Mouse (Mus musculus) C2C12 (cell line): ENCODE measurements around the gene Coro1c. TPM values are rescaled to one million over a fixed set of nuclear protein-coding genes. Genes with fewer than 3 reads are reported as not detected.

Experiments
- H3K27me3 ChIP-seq: one replicate; pipeline ENCODE4 v1.6.1; 2011; ENCODE audit not compliant: control insufficient read depth, insufficient read depth, insufficient read length
- H3K36me3 ChIP-seq: one replicate; pipeline ENCODE4 v1.6.1; 2011; ENCODE audit not compliant: control insufficient read depth, insufficient read depth
- H3K4me3 ChIP-seq: one replicate; pipeline ENCODE4 v1.5.1; 2011; ENCODE audit warnings: mild to moderate bottlenecking, control low read depth; ENCODE audit not compliant: poor library complexity, insufficient read depth, severe bottlenecking
- H3K79me2 ChIP-seq: one replicate; pipeline ENCODE4 v1.6.1; 2011; ENCODE audit not compliant: control insufficient read depth, insufficient read depth
- H3K79me3 ChIP-seq: one replicate; pipeline ENCODE4 v1.6.1; 2011; ENCODE audit warnings: low read depth, control low read depth
- H3ac ChIP-seq: one replicate; pipeline ENCODE3; 2011; ENCODE audit warnings: low read depth; ENCODE audit not compliant: control insufficient read depth, insufficient read length
- CEBPB ChIP-seq: IDR thresholded peaks from one replicate; pipeline ENCODE4 v1.6.1; 2011; ENCODE audit warnings: low read depth, mild to moderate bottlenecking, control low read depth, moderate library complexity
- CTCF ChIP-seq: IDR thresholded peaks from one replicate; pipeline ENCODE4 v1.5.1; 2011; ENCODE audit not compliant: control insufficient read depth, insufficient read depth, insufficient read length
- FOSL1 ChIP-seq: IDR thresholded peaks from one replicate; pipeline ENCODE4 v1.8.0; 2011; ENCODE audit warnings: mild to moderate bottlenecking, low read length; ENCODE audit not compliant: poor library complexity, insufficient read depth, severe bottlenecking
- MAX ChIP-seq: IDR thresholded peaks from one replicate; pipeline ENCODE4 v1.6.1; 2011; ENCODE audit warnings: mild to moderate bottlenecking, control low read depth
- MYOD1 ChIP-seq: IDR thresholded peaks from one replicate; pipeline ENCODE4 v1.6.1; 2011; ENCODE audit warnings: low read depth; ENCODE audit not compliant: control insufficient read depth, insufficient read length
- MYOG ChIP-seq: IDR thresholded peaks from one replicate; pipeline ENCODE4 v1.6.1; 2011; ENCODE audit not compliant: control insufficient read depth, insufficient read length; ENCODE audit errors: extremely low read depth
- USF1 ChIP-seq: IDR thresholded peaks from one replicate; pipeline ENCODE4 v1.6.1; 2011; ENCODE audit warnings: low read depth, mild to moderate bottlenecking, control low read depth, moderate library complexity
- polyA plus RNA-seq: library from polyadenylated mRNA; unstranded; fragments of >200 nt; fragmentation: generic; extraction: Trizol; gene quantifications from one replicate; pipeline ENCODE4 v1.2.1, GENCODE M21; 2012; ENCODE audit warnings: missing spikeins

The Coro1c gene
- polyA plus RNA-seq, 1 experiment: 156 TPM

DNA sequence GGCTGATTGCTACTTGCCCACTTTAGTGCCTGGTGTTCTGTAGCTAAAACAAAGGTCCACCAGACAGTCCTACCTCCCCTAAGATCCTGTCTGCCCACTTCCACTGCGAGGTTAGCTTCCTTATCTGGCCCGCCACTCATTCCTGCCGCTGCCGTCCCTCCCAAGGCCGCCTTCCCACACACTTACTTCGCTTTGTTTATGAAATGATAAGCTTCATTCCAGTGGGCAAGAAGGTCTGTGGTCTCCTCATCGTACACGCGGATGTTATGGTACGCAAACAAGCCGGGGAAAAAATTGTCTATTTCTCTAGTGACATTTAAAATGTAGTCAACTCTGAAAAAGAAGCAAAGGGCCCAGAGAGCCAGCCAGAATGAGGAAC is 43.1 kb upstream of the Coro1c start:
- Histone ChIP-seq H3K4me3 (no peak overlapping the region), H3K27me3 (no peaks in the 10 kb centered on the region), H3ac (peak overlapping the region; percentile 39), H3K79me2 (no peaks in the 10 kb centered on the region), H3K36me3 (peaks cover 22% of the 10 kb centered on the region), H3K79me3 (no peaks in the 10 kb centered on the region)
- TF ChIP-seq MAX (no peak), CEBPB (no peak), MYOD1 (no peak), FOSL1 (no peak), CTCF (no peak), USF1 (no peak), MYOG (no peak)

DNA sequence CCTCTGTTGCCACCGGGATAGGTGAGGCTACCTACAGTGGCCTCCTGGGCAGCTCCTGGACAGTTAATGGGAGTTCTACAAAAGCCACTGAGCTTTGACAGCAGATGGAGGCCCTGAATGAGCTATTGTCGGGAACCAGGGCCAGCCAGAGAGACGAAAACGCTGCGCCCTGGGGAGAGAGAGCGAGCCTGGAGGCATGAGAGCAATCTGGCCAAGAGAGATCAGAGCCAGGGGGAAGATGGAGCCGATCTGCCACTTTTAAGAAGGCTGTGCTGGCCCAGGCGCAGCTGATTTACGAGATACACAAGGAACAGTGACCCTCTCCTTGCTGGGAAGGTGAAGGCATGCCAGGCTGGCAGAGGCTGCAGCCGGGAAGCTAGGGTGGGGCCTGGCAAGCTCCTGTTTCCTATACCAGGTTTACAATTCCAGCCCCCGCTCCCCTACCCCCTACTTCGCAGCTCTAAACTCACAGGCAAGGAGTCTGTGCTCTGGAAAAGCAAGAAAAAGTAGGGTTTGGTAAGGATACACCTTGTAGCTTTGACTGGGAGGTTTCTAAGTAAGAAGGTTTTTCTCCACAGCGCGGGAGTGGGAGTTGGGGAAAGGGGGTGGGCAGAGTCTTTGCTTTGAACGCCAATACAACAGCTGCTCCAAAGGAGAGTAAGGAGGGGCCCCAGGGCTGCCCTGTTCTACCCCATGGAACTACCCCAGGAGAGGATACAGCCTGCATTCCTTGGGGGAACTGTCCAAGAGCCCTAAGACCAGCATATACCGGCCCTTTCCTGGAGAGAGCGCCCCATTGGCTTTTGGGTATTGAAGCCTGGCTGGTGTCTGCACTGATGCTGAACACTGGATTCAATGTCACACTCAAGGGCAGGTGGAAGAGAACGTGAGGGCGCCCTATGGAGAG is 42.5 kb upstream of the Coro1c start:
- no peaks in the 10 kb centered on the region for H3K79me2 ChIP-seq
- TF ChIP-seq CEBPB (no peak), FOSL1 (no peak), USF1 (no peak), MAX (no peak), MYOG (no peak), CTCF (no peak), MYOD1 (no peak)
- H3K4me3 ChIP-seq: no peak overlapping the region
- no peaks in the 10 kb centered on the region for H3K27me3 ChIP-seq
- no peaks in the 10 kb centered on the region for H3K79me3 ChIP-seq
- H3ac ChIP-seq: peak overlapping the region; percentile 44
- H3K36me3 ChIP-seq: peaks cover 27% of the 10 kb centered on the region

DNA sequence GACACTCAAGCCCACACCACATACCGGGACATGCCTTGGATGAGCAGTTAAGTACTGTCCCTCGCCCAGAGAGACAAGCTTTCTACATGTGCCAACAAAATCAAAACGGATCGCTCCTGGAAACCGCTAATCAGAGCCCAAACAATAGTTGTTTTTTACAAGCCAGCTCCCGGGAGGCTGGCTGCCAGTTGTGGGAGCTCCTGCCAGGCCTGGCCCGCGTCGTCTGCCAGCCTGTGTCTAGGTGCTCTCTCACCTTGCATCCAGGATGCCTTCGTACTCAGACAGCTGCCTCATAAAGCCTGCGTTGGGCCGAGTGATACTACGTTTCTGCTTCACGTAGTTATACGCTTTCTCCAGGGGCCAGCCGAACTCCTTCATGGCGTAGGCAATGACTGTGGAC is 41.6 kb upstream of the Coro1c start:
- Histone ChIP-seq H3K79me3 (no peaks in the 10 kb centered on the region), H3K79me2 (no peaks in the 10 kb centered on the region), H3K36me3 (peaks cover 28% of the 10 kb centered on the region), H3K4me3 (no peak overlapping the region), H3ac (no peak overlapping the region), H3K27me3 (no peaks in the 10 kb centered on the region)
- no peak for TF ChIP-seq MYOD1
- TF ChIP-seq CTCF: no peak

DNA sequence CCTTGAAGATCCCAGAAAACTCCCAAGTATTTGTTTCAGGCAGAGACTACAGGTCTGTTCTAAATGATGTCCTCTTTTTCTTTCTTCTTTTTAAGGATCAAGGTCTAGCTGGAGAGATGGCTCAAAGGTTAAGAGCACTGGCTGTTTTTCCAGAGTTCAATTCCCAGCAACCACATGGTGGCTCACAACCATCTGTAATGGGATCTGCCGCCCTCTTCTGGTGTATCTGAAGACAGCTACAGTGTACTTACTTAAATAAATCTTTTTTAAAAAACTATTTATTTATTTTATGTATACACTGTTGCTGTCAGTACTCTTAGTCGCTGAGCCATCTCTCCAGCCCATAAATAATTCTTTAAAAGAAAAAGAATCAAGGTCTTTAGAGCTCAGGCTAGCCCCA is 38.7 kb upstream of the Coro1c start:
- Histone ChIP-seq H3ac (no peak overlapping the region), H3K4me3 (no peak overlapping the region), H3K79me3 (no peaks in the 10 kb centered on the region), H3K79me2 (no peaks in the 10 kb centered on the region), H3K27me3 (no peaks in the 10 kb centered on the region), H3K36me3 (peaks cover 43% of the 10 kb centered on the region)
- TF ChIP-seq FOSL1: no peak

DNA sequence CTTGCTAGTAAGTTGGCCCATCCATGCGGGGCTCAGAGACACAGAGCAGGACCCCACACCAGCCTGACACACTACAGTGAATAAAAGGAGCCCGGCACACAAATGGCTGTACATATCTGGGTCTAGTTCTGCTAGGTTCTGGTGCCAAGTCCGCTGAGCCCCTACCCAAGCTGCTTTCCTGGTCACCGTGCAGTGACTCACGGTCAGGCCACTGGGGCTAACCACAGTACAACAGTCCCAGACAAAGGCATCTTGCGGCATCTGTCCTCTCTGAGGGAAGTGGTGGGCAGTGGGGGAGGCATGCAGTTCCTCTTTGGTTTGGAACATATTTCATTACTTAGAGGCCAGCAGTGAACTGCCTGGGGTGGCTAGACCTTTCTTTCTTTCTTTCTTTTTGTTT is 36.6 kb upstream of the Coro1c start:
- H3K4me3 ChIP-seq: no peak overlapping the region
- TF ChIP-seq CTCF (no peak), MAX (peak; percentile 27), MYOD1 (peak; percentile 64)
- H3K79me3 ChIP-seq: no peaks in the 10 kb centered on the region
- no peaks in the 10 kb centered on the region for H3K79me2 ChIP-seq
- no peaks in the 10 kb centered on the region for H3K27me3 ChIP-seq
- H3ac ChIP-seq: no peak overlapping the region
- H3K36me3 ChIP-seq: peaks cover 43% of the 10 kb centered on the region

DNA sequence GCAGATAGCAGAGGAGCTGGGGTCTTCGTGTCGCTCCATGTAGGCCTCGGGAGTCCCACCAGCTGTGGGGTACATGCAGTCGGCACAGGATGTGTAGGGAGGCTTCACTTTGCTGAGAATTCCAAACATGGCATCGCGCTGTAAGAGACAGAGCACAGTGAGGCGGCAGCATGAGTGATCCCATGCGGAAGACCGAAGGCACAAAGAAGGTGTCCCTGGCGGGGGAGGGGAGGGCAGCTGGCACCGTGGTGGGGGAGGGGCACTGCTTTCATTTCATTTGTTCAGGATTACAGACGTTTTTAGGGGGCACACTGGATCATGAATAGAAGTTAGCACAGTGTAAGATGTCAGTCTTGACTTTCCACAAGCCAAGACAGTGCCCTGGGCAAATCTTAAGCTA is 34.8 kb upstream of the Coro1c start:
- H3K27me3 ChIP-seq: no peaks in the 10 kb centered on the region
- TF ChIP-seq CTCF: no peak
- no peak for TF ChIP-seq CEBPB
- TF ChIP-seq FOSL1: no peak
- no peak overlapping the region for H3K4me3 ChIP-seq
- H3ac ChIP-seq: no peak overlapping the region
- H3K79me3 ChIP-seq: no peaks in the 10 kb centered on the region
- peaks cover 34% of the 10 kb centered on the region for H3K36me3 ChIP-seq
- H3K79me2 ChIP-seq: no peaks in the 10 kb centered on the region
